Mouse (Mus musculus): ENCODE results near the gene Prph.

Gene Prph

DNA sequence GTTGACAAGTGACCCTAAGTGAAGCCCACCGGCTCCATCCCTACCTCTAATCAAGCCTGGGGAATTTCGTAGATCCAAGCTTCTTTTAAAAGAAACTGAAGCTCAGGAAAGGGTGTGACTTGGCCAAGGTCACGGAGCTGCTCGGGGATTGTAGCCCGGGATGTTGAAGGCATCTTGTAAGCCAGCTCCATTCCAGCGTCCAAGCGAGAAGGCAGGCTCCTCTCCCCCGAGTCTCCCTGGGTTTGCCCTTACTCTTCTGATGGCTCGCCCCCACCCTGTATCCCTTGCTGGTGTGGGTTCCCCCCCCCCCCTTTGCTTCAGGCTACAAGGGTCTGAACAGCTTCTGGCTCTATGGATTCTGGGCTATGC, 43.5 kb downstream of the Prph start:
- DNase-seq (ENCODE audit: low read depth), result no peak

DNA sequence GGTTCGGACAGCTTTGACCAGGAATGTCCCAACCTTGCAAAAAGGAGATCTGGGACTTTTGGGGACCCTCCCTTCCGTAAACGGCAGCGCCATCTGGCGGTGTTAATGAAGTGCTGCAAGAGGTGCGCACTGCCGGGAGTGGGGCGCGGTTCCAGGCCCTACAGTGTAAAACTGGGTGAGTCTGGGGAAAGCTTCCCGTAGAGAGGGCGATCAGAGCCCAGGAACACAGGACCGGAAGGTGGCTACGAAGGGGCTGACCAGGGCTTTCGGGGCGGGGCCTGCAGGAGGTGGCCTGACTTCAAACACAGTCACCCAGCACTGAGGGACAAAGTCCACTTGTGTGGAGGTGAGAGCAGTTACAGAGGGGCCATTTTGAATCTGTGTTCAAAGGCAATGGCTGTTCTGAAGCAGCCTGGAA, 44.2 kb downstream of the Prph start:
- DNase-seq (ENCODE audit: low read depth), result peak; percentile 65

DNA sequence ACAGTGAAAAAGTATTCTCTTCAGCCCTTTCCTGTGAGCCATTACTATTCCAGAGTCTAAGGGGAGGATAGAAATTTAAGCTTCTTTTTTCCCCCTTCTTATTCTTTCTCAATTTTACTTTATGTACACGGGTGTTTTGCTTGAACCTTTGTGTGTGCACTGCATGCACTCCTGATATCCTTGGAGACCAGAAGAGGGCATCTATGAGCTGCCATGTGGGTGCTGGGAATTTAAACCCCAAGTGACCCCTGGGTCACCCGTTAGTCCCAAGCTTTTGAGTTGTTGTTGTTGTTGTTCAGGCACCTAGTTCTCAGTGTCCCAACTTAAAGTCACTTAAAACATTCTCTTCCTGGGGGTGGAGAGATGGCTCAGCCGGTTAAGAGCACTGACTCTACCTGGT, 45.0 kb downstream of the Prph start:
- DNase-seq (ENCODE audit: low read depth), result no peak

DNA sequence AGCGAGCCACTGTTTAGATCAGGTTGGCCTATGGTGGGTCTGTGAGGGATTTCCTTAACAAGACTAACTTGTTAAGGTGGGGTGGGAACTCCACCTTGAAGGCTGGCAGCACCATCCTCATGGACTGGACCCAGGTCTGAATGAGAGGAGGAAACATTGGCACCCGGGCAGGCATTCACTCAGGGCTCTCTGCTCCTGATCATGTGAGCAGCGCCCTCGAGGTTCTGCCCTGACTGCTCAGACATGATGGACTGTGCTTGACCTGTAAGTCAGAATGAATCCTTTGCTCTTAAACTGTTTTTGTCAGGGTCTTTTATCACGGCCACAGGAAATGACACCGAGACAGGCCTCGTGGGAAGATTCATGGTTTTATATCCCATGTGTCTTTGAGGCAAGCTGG, 50.3 kb downstream of the Prph start:
- DNase-seq (ENCODE audit: low read depth), result no peak

DNA sequence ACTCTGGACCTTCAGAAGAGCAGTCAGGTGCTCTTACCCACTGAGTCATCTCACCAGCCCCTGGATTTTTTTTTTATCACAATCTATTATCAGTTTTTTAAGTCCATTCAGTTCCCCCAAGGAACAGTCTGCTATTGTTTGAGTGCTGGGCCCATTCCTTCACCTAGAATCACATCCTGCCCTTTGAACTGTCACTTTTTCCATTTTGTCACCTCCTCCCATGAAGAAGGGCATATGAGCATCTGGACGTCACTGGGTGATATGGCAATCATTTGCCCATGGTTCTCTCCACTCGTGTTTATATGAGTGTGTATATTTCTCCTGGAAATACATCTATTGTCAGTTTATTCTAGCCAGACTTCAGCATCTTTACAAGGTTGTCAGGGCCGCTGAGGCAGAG, 52.9 kb downstream of the Prph start:
- DNase-seq (ENCODE audit: low read depth), result peak; percentile 61

Data from naive thymus-derived CD4-positive, alpha-beta T cell, adult 2 months (primary cell).